Mouse (Mus musculus) bone marrow, adult 2 months (tissue): ENCODE measurements around the gene Sergef.

Experiments used
- CTCF ChIP-seq: fragments of 200-500 bp; IDR thresholded peaks from 2 replicates; pipeline ENCODE4 v1.5.1; 2011; ENCODE audit warnings: low read length, control low read depth; ENCODE audit not compliant: control insufficient read depth, insufficient read depth
- POLR2A ChIP-seq: fragments of 200-500 bp; IDR thresholded peaks from 2 replicates; pipeline ENCODE4 v1.6.1; 2011; ENCODE audit warnings: low read depth, mild to moderate bottlenecking, control low read depth, low read length, borderline replicate concordance; ENCODE audit not compliant: control insufficient read depth

- TF ChIP-seq CTCF (no peak), POLR2A (no peak)
Observed at GRCm38 (mm10) chr7:46433874-46434273, 205.7 kb downstream of the Sergef start.
